In genomic region chr13:81761566-81762186, GRCm38 (mm10) we compare ENCODE assay signal across 8 mouse cellular contexts. TPM values are rescaled to one million over a fixed set of nuclear protein-coding genes. Genes with fewer than 3 reads are reported as not detected.
A peak's percentile ranks its signal among the peaks of the same experiment; 100 is the strongest.
DNase-seq lines count a peak whose midpoint lies in the region; ATAC-seq and TF ChIP-seq lines count a peak whose summit lies in the region.

No protein-coding gene starts in this region.

- H3K4me3 ChIP-seq in hindbrain, embryonic 10.5 days: no peak overlapping the region
- H3K4me3 ChIP-seq in hindbrain, embryonic 12.5 days: no peak overlapping the region
- no peak overlapping the region for H3K4me3 ChIP-seq in midbrain, embryonic 13.5 days (replicated peaks)

- H3K4me1 ChIP-seq in hindbrain, embryonic 10.5 days (replicated peaks): no peaks in the 10 kb centered on the region
- H3K4me1 ChIP-seq in hindbrain, embryonic 12.5 days: no peaks in the 10 kb centered on the region
- H3K4me1 ChIP-seq in midbrain, embryonic 13.5 days (replicated peaks): no peaks in the 10 kb centered on the region

- CTCF ChIA-PET in Patski (lab: Charles Lee): interaction anchor here (0.8 to 4.4 kb wide), 10 partner anchors 12 to 322 kb away, joined by 3 to 43 read pairs (median 5); partner anchors contain the start of genes Cetn3, Mblac2 and Polr3g

- H3K9me3 ChIP-seq in hindbrain, embryonic 10.5 days: no peaks in the 10 kb centered on the region
- no peaks in the 10 kb centered on the region for H3K9me3 ChIP-seq in hindbrain, embryonic 12.5 days (replicated peaks)
- no peaks in the 10 kb centered on the region for H3K9me3 ChIP-seq in midbrain, embryonic 13.5 days

- H3K36me3 ChIP-seq in hindbrain, embryonic 10.5 days: no peaks in the 10 kb centered on the region
- no peaks in the 10 kb centered on the region for H3K36me3 ChIP-seq in hindbrain, embryonic 12.5 days
- H3K36me3 ChIP-seq in midbrain, embryonic 13.5 days: no peaks in the 10 kb centered on the region

- no peak overlapping the region for H3K27ac ChIP-seq in hindbrain, embryonic 10.5 days
- no peak overlapping the region for H3K27ac ChIP-seq in hindbrain, embryonic 12.5 days
- no peak overlapping the region for H3K27ac ChIP-seq in midbrain, embryonic 13.5 days

- no peak overlapping the region; the same call in 1 of the 2 replicates for H3K4me2 ChIP-seq in hindbrain, embryonic 12.5 days (replicated peaks)
- H3K4me2 ChIP-seq in midbrain, embryonic 13.5 days (replicated peaks): peak overlapping the region; percentile 29; the same call in 1 of the 2 replicates

- in situ Hi-C loops in Patski (cut with MboI; ENCODE audit: low pct_unique_long_range_greater_than_20kb): loop anchor here (5.0 to 25.0 kb wide), 4 partner anchors 117 to 1893 kb away; no protein-coding TSS in a partner anchor

- POLR2A ChIA-PET in Patski (lab: Charles Lee): interaction anchor here (1.6 kb wide), 1 partner anchor 73 kb away, joined by 3 read pairs; no protein-coding TSS in a partner anchor

- H3K9ac ChIP-seq in hindbrain, embryonic 12.5 days: no peak overlapping the region
- H3K9ac ChIP-seq in midbrain, embryonic 13.5 days (replicated peaks): no peak overlapping the region

- no peak for ATAC-seq in hindbrain, embryonic 12.5 days (ENCODE audit: low FRiP score)
- ATAC-seq in Patski: peak; percentile 52
- peak; percentile 65 to 79 for ATAC-seq in hematopoietic stem cell, adult 5-6 weeks (replicated peaks in 1 of 2; ENCODE audit: insufficient read depth in 1 of 2, low FRiP score in 2 of 2, low TSS enrichment in 1 of 2, low read depth in 1 of 2, poor library complexity in 2 of 2, severe bottlenecking in 2 of 2)
- ATAC-seq in midbrain, embryonic 13.5 days: peak; percentile 67

- TF ChIP-seq CTCF in Patski (IDR thresholded peaks at IDR 0.05): peak; percentile 57

- 33% methylated on average over 14 of the region's 14 CpGs for WGBS in hindbrain, embryonic 10.5 days
- WGBS in hindbrain, embryonic 12.5 days: 32% methylated on average over 14 of the region's 14 CpGs
- WGBS in midbrain, embryonic 13.5 days: 31% methylated on average over 14 of the region's 14 CpGs

- peak; percentile 31 for DNase-seq in hindbrain, embryonic 10.5 days (ENCODE audit: low spot score)
- DNase-seq in Patski (ENCODE audit: low read depth, low spot score): no peak
- peak; percentile 86 for DNase-seq in embryo, embryonic 10.5 days (ENCODE audit: low spot score)
- DNase-seq in left cerebral cortex, adult 18-20 months (ENCODE audit: low spot score in 2 of 2): peak; percentile 25 to 31
- DNase-seq in urinary bladder, postnatal 10 days (ENCODE audit: low spot score): no peak

- H3K27me3 ChIP-seq in hindbrain, embryonic 10.5 days (ENCODE audit: insufficient read depth, poor library complexity, severe bottlenecking): no peaks in the 10 kb centered on the region
- H3K27me3 ChIP-seq in hindbrain, embryonic 12.5 days: no peaks in the 10 kb centered on the region
- peaks cover 5% of the 10 kb centered on the region for H3K27me3 ChIP-seq in Patski
- no peaks in the 10 kb centered on the region for H3K27me3 ChIP-seq in midbrain, embryonic 13.5 days

RNA-seq across cellular contexts. Expression of gene Cetn3, which starts 21.2 kb away (rescaled TPM):
- 194 and 228 TPM in 2 replicates for polyA plus RNA-seq in hindbrain, embryonic 10.5 days (2016; fragmentation: Nextera tagmentation; extraction: Ambion mirVana)
- polyA plus RNA-seq in hindbrain, embryonic 12.5 days (2016; fragmentation: Nextera tagmentation; extraction: Ambion mirVana): 228 and 245 TPM in 2 replicates
- 103 TPM for polyA plus RNA-seq in Patski (2021)
- total RNA-seq in hematopoietic stem cell, adult 5-6 weeks (2017): 439 and 591 TPM in 2 replicates
- 100 to 1,000 TPM; 108 TPM for total RNA-seq in left cerebral cortex, adult 18-20 months (2021)
- 246 and 262 TPM in 2 replicates for polyA plus RNA-seq in midbrain, embryonic 13.5 days (2015; fragmentation: Nextera tagmentation; extraction: Ambion mirVana)

RNA-seq across cellular contexts. Expression of gene Mblac2, which starts 50.5 kb away (rescaled TPM):
- 4.9 and 5.9 TPM in 2 replicates for polyA plus RNA-seq in hindbrain, embryonic 10.5 days (2016; fragmentation: Nextera tagmentation; extraction: Ambion mirVana)
- 9.9 and 10.1 TPM in 2 replicates for polyA plus RNA-seq in hindbrain, embryonic 12.5 days (2016; fragmentation: Nextera tagmentation; extraction: Ambion mirVana)
- 5.5 TPM for polyA plus RNA-seq in Patski (2021)
- total RNA-seq in hematopoietic stem cell, adult 5-6 weeks (2017): 4.4 and 6.0 TPM in 2 replicates
- total RNA-seq in left cerebral cortex, adult 18-20 months (2021): 10 to 100 TPM; 19.6 to 21.3 TPM
- 20.3 and 21.7 TPM in 2 replicates for polyA plus RNA-seq in midbrain, embryonic 13.5 days (2015; fragmentation: Nextera tagmentation; extraction: Ambion mirVana)

RNA-seq across cellular contexts. Expression of gene Polr3g, which starts 50.9 kb away (rescaled TPM):
- polyA plus RNA-seq in hindbrain, embryonic 10.5 days (2016; fragmentation: Nextera tagmentation; extraction: Ambion mirVana): 13.3 and 20.0 TPM in 2 replicates
- polyA plus RNA-seq in hindbrain, embryonic 12.5 days (2016; fragmentation: Nextera tagmentation; extraction: Ambion mirVana): 7.5 and 9.0 TPM in 2 replicates
- 4.0 TPM for polyA plus RNA-seq in Patski (2021)
- total RNA-seq in hematopoietic stem cell, adult 5-6 weeks (2017): 23.8 and 34.0 TPM in 2 replicates
- 1 to 10 TPM; 5.0 to 5.6 TPM for total RNA-seq in left cerebral cortex, adult 18-20 months (2021)
- polyA plus RNA-seq in midbrain, embryonic 13.5 days (2015; fragmentation: Nextera tagmentation; extraction: Ambion mirVana): 4.1 and 5.5 TPM in 2 replicates

Comparison
In these comparisons a context has a peak if more than half of its experiments do, and no peak if none do; other contexts are left out.
1. DNase-seq: peak in hindbrain, embryonic 10.5 days (single experiment), embryo, embryonic 10.5 days (single experiment) and left cerebral cortex, adult 18-20 months (2 of 2); none in Patski (single experiment) and urinary bladder, postnatal 10 days (single experiment).